Mouse (Mus musculus) ES-E14 (cell line): ENCODE data around the gene Slc39a7.

Experiments used
- CHD2 ChIP-seq: IDR thresholded peaks from 2 replicates; pipeline ENCODE4 v1.6.1; 2014; ENCODE audit warnings: mild to moderate bottlenecking, low read depth, low read length, inconsistent platforms
- HCFC1 ChIP-seq: IDR thresholded peaks from 2 replicates; pipeline ENCODE4 v1.6.1; 2012; ENCODE audit warnings: low read length, inconsistent platforms, borderline replicate concordance; ENCODE audit not compliant: insufficient read depth
- MAFK ChIP-seq: IDR thresholded peaks from 2 replicates; pipeline ENCODE4 v1.6.1; 2014; ENCODE audit warnings: mild to moderate bottlenecking, low read depth, low read length, inconsistent platforms; ENCODE audit not compliant: insufficient read depth
- ZC3H11A ChIP-seq: IDR thresholded peaks from 2 replicates; pipeline ENCODE4 v1.6.1; 2012; ENCODE audit warnings: low read depth, mild to moderate bottlenecking, inconsistent platforms, low read length, borderline replicate concordance
- ZNF384 ChIP-seq: IDR thresholded peaks from 2 replicates; pipeline ENCODE4 v1.6.1; 2012; ENCODE audit warnings: low read depth, low read length, inconsistent platforms

- TF ChIP-seq ZC3H11A: no peak
- TF ChIP-seq MAFK: no peak
- no peak for TF ChIP-seq HCFC1
- TF ChIP-seq ZNF384: no peak
- no peak for TF ChIP-seq CHD2
These were observed 2.9 kb downstream of the Slc39a7 start for GRCm38 (mm10) chr17:34028501-34029149.
